Mouse (Mus musculus): ENCODE results near the gene Pi4kb. TPM values are rescaled to one million over a fixed set of nuclear protein-coding genes. Genes with fewer than 3 reads are reported as not detected.
A peak's percentile ranks its signal among the peaks of the same experiment; 100 is the strongest.
"Not testable (repeated sequence)": the region's sequence is repeated elsewhere in the genome, so short reads cannot be mapped to it uniquely, and the experiment has no call there.

The Pi4kb gene
- polyA plus RNA-seq (2016; fragmentation: Nextera tagmentation; extraction: Ambion mirVana): 23.0 and 25.7 TPM in 2 replicates

- no peaks in the 10 kb centered on the region for H3K9me3 ChIP-seq
- H3K4me3 ChIP-seq: peak within 1 kb of the TSS; percentile 90
- ATAC-seq (ENCODE audit: low FRiP score, low read depth): peak; percentile 94
- peak within 1 kb of the TSS; percentile 62 for H3K4me2 ChIP-seq (replicated peaks)
- H3K4me1 ChIP-seq: peaks cover 14% of the 10 kb centered on the region
- H3K27ac ChIP-seq (replicated peaks): peak within 1 kb of the TSS; percentile 87
- WGBS: under 1% methylated on average over 56 of the region's 57 CpGs
- peak within 1 kb of the TSS; percentile 91 for H3K9ac ChIP-seq (replicated peaks)
- H3K27me3 ChIP-seq: no peaks in the 10 kb centered on the region
- peaks cover 9% of the 10 kb centered on the region; the same call in 1 of the 2 replicates for H3K36me3 ChIP-seq
These were observed at the start of gene Pi4kb for GRCm38 (mm10) chr3:94974528-94975422. Gene Pi4kb, plus strand, starts transcription at chr3:94974731.

GRCm38 (mm10) chr3:94926301-94926736 is 48.2 kb upstream of the Pi4kb start:
- H3K9ac ChIP-seq (replicated peaks); H3K36me3 ChIP-seq; ATAC-seq (ENCODE audit: low FRiP score, low read depth); H3K4me1 ChIP-seq; H3K4me2 ChIP-seq (replicated peaks); H3K9me3 ChIP-seq; H3K27ac ChIP-seq (replicated peaks); H3K4me3 ChIP-seq; H3K27me3 ChIP-seq: not testable (repeated sequence)
- 47% methylated on average over 4 of the region's 4 CpGs for WGBS

GRCm38 (mm10) chr3:94928979-94929378 is 45.6 kb upstream of the Pi4kb start:
- H3K4me2 ChIP-seq (replicated peaks); H3K4me3 ChIP-seq; H3K9me3 ChIP-seq; H3K36me3 ChIP-seq; H3K27me3 ChIP-seq; H3K27ac ChIP-seq (replicated peaks); ATAC-seq (ENCODE audit: low FRiP score, low read depth); H3K9ac ChIP-seq (replicated peaks): not testable (repeated sequence)
- peaks cover 11% of the 10 kb centered on the region for H3K4me1 ChIP-seq
- 82% methylated on average over 4 of the region's 4 CpGs for WGBS

- ATAC-seq (ENCODE audit: low FRiP score, low read depth); H3K4me2 ChIP-seq (replicated peaks); H3K27me3 ChIP-seq; H3K27ac ChIP-seq (replicated peaks); H3K9ac ChIP-seq (replicated peaks); H3K4me3 ChIP-seq; H3K36me3 ChIP-seq; H3K9me3 ChIP-seq: not testable (repeated sequence)
- H3K4me1 ChIP-seq: peaks cover 11% of the 10 kb centered on the region
- WGBS: 45% methylated on average over 7 of the region's 7 CpGs
These were observed 43.9 kb upstream of the Pi4kb start for GRCm38 (mm10) chr3:94930386-94931266.

GRCm38 (mm10) chr3:94931427-94932082 is 43.0 kb upstream of the Pi4kb start:
- H3K27ac ChIP-seq (replicated peaks); H3K9me3 ChIP-seq; H3K4me3 ChIP-seq; H3K36me3 ChIP-seq; H3K27me3 ChIP-seq; H3K9ac ChIP-seq (replicated peaks); H3K4me2 ChIP-seq (replicated peaks); ATAC-seq (ENCODE audit: low FRiP score, low read depth): not testable (repeated sequence)
- H3K4me1 ChIP-seq: peaks cover 11% of the 10 kb centered on the region
- 73% methylated on average over 10 of the region's 10 CpGs for WGBS

- not testable (repeated sequence) for H3K27me3 ChIP-seq; ATAC-seq (ENCODE audit: low FRiP score, low read depth); H3K9ac ChIP-seq (replicated peaks); H3K4me3 ChIP-seq; H3K9me3 ChIP-seq; H3K36me3 ChIP-seq; H3K27ac ChIP-seq (replicated peaks); H3K4me2 ChIP-seq (replicated peaks)
- 64% methylated on average over 2 of the region's 2 CpGs for WGBS
- H3K4me1 ChIP-seq: peaks cover 11% of the 10 kb centered on the region
These were observed 42.3 kb upstream of the Pi4kb start for GRCm38 (mm10) chr3:94932279-94932678.

GRCm38 (mm10) chr3:94932809-94933564 is 41.5 kb upstream of the Pi4kb start, which contains the start of gene Selenbp1:
Gene Selenbp1, plus strand, starts transcription at chr3:94933056.
- H3K4me2 ChIP-seq (replicated peaks): peak within 1 kb of the TSS; percentile 37
- H3K36me3 ChIP-seq: no peaks in the 10 kb centered on the region
- ATAC-seq (ENCODE audit: low FRiP score, low read depth): peak; percentile 84
- H3K4me1 ChIP-seq: peaks cover 11% of the 10 kb centered on the region
- H3K27ac ChIP-seq (replicated peaks): no peak within 1 kb of the TSS
- H3K4me3 ChIP-seq: no peak within 1 kb of the TSS
- H3K9me3 ChIP-seq: no peaks in the 10 kb centered on the region
- H3K9ac ChIP-seq (replicated peaks): no peak within 1 kb of the TSS
- H3K27me3 ChIP-seq: no peaks in the 10 kb centered on the region
- 42% methylated on average over 16 of the region's 16 CpGs for WGBS

GRCm38 (mm10) chr3:94933604-94934003 is 40.9 kb upstream of the Pi4kb start:
- H3K27me3 ChIP-seq; H3K9me3 ChIP-seq; H3K27ac ChIP-seq (replicated peaks); H3K9ac ChIP-seq (replicated peaks); H3K4me3 ChIP-seq; H3K36me3 ChIP-seq; ATAC-seq (ENCODE audit: low FRiP score, low read depth); H3K4me2 ChIP-seq (replicated peaks): not testable (repeated sequence)
- no CpG with 5 or more reads among the region's 2 CpGs for whole genome bisulfite sequencing
- peaks cover 11% of the 10 kb centered on the region for H3K4me1 ChIP-seq

- H3K9me3 ChIP-seq, H3K4me3 ChIP-seq: not testable (repeated sequence)
- WGBS: 96% methylated on average over 3 of the region's 3 CpGs
These were observed 40.0 kb upstream of the Pi4kb start for GRCm38 (mm10) chr3:94934564-94934963.

GRCm38 (mm10) chr3:94935332-94935731 is 39.2 kb upstream of the Pi4kb start:
- peaks cover 11% of the 10 kb centered on the region for H3K4me1 ChIP-seq
- not testable (repeated sequence) for H3K9ac ChIP-seq (replicated peaks); H3K27me3 ChIP-seq; H3K4me3 ChIP-seq; H3K27ac ChIP-seq (replicated peaks); H3K36me3 ChIP-seq; H3K4me2 ChIP-seq (replicated peaks); ATAC-seq (ENCODE audit: low FRiP score, low read depth); H3K9me3 ChIP-seq
- WGBS: 86% methylated on average over 3 of the region's 3 CpGs

More at GRCm38 (mm10) chr3:94934564-94934963, 40.0 kb upstream of the Pi4kb start:
- not testable (repeated sequence) for H3K36me3 ChIP-seq; H3K27ac ChIP-seq (replicated peaks); H3K9ac ChIP-seq (replicated peaks); H3K27me3 ChIP-seq; H3K4me2 ChIP-seq (replicated peaks); ATAC-seq (ENCODE audit: low FRiP score, low read depth)
- peaks cover 11% of the 10 kb centered on the region for H3K4me1 ChIP-seq

GRCm38 (mm10) chr3:94936147-94936546 is 38.4 kb upstream of the Pi4kb start:
- H3K9ac ChIP-seq (replicated peaks); ATAC-seq (ENCODE audit: low FRiP score, low read depth); H3K9me3 ChIP-seq; H3K36me3 ChIP-seq; H3K4me2 ChIP-seq (replicated peaks); H3K27ac ChIP-seq (replicated peaks); H3K4me3 ChIP-seq; H3K27me3 ChIP-seq: not testable (repeated sequence)
- WGBS: 89% methylated on average over 5 of the region's 5 CpGs
- H3K4me1 ChIP-seq: peaks cover 11% of the 10 kb centered on the region
